Mouse (Mus musculus): ENCODE data around the gene Myh1.

GRCm38 (mm10) chr11:67169301-67169700 lies 30.6 kb upstream of the Myh1 start:
- no peak for TF ChIP-seq POLR2A (IDR thresholded peaks at IDR 0.05; ENCODE audit: low read depth, low read length)
- TF ChIP-seq CTCF (IDR thresholded peaks at IDR 0.05; ENCODE audit: extremely low read depth, insufficient read depth, insufficient read length, insufficient replicate concordance): no peak

Data from spleen, adult 2 months (tissue).